Mouse (Mus musculus) hindbrain, embryonic 15.5 days (tissue): ENCODE results near the gene 1600014C10Rik. TPM values are rescaled to one million over a fixed set of nuclear protein-coding genes. Genes with fewer than 3 reads are reported as not detected.

Experiments
- ATAC-seq: fragments of 200-750 bp; cut with Nextera tagmentation; 2 replicates; pipeline ENCODE4 v1.8.0; 2017; ENCODE audit warnings: low read depth, moderate number of reproducible peaks, moderate TSS enrichment; ENCODE audit not compliant: low FRiP score
- H3K27ac ChIP-seq: fragments of 300-500 bp; sonication (generic); replicated peaks from 2 replicates; pipeline ENCODE4 v1.5.1; 2015; ENCODE audit warnings: mild to moderate bottlenecking, inconsistent platforms
- H3K27me3 ChIP-seq: fragments of 300-500 bp; sonication (generic); 2 replicates; pipeline ENCODE4 v1.6.1; 2015; ENCODE audit warnings: control low read depth, inconsistent platforms
- H3K36me3 ChIP-seq: fragments of 300-500 bp; sonication (generic); 2 replicates; pipeline ENCODE4 v1.6.1; 2015; ENCODE audit warnings: control low read depth, inconsistent platforms
- H3K4me1 ChIP-seq: fragments of 300-500 bp; sonication (generic); replicated peaks from 2 replicates; pipeline ENCODE4 v1.6.1; 2015; ENCODE audit warnings: control low read depth, inconsistent platforms
- H3K4me2 ChIP-seq: fragments of 300-500 bp; sonication (generic); 2 replicates; pipeline ENCODE4 v1.6.1; 2015; ENCODE audit warnings: moderate library complexity, mild to moderate bottlenecking, inconsistent platforms
- H3K4me3 ChIP-seq: fragments of 300-500 bp; sonication (generic); 2 replicates; pipeline ENCODE4 v1.5.1; 2015; ENCODE audit warnings: mild to moderate bottlenecking, inconsistent platforms
- H3K9ac ChIP-seq: fragments of 300-500 bp; sonication (generic); 2 replicates; pipeline ENCODE4 v1.6.1; 2015; ENCODE audit warnings: inconsistent platforms
- H3K9me3 ChIP-seq: fragments of 300-500 bp; sonication (generic); 2 replicates; pipeline ENCODE4 v1.6.1; 2016; ENCODE audit warnings: control low read depth, inconsistent platforms
- WGBS: fragments of 180-500 bp; shearing (Covaris S2); methylation state at CpG from one replicate; pipeline ENCODE4 v1.1.7; 2015; 5-methylcytosine and 5-hydroxymethylcytosine counted together
- polyA plus RNA-seq: library from polyadenylated mRNA; unstranded; fragments of >200 nt; fragmentation: Nextera tagmentation; extraction: Ambion mirVana; gene quantifications from 2 replicates; pipeline ENCODE4 v1.2.1, GENCODE M21; 2015

1600014C10Rik gene
- polyA plus RNA-seq, 1 experiment from 2014 or later: 31.1 TPM

DNA sequence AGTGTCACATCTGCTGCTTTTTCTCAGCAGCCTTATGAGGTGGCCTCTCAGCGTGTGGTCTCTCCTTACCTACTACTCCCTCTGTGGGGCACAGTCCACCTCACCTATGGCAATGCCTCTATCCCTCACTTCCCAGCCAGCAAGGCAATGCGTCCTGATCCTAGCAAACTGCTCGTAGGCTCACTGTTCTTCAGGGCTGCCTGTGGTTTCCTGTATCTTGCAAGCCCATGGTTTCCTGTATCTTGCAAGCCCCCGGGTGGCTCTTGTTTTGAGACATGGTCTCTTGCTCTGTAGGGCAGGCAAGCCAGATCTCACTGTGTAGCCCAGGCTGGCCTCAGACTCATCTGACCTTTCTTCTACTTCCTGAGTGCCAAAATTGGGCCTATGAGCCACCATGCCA is 3.8 kb downstream of the 1600014C10Rik start:
- no peak for ATAC-seq

GRCm38 (mm10) chr7:38187796-38188195 is 4.8 kb downstream of the 1600014C10Rik start:
- no peaks in the 10 kb centered on the region for H3K9me3 ChIP-seq
- ATAC-seq: no peak

More for the DNA sequence above, 3.8 kb downstream of the 1600014C10Rik start:
- Histone ChIP-seq H3K4me2 (no peak overlapping the region), H3K36me3 (no peaks in the 10 kb centered on the region), H3K27ac (no peak overlapping the region), H3K9me3 (no peaks in the 10 kb centered on the region), H3K9ac (no peak overlapping the region), H3K4me3 (no peak overlapping the region), H3K27me3 (no peaks in the 10 kb centered on the region), H3K4me1 (peaks cover 17% of the 10 kb centered on the region)
- 79% methylated on average over 4 of the region's 4 CpGs for WGBS

DNA sequence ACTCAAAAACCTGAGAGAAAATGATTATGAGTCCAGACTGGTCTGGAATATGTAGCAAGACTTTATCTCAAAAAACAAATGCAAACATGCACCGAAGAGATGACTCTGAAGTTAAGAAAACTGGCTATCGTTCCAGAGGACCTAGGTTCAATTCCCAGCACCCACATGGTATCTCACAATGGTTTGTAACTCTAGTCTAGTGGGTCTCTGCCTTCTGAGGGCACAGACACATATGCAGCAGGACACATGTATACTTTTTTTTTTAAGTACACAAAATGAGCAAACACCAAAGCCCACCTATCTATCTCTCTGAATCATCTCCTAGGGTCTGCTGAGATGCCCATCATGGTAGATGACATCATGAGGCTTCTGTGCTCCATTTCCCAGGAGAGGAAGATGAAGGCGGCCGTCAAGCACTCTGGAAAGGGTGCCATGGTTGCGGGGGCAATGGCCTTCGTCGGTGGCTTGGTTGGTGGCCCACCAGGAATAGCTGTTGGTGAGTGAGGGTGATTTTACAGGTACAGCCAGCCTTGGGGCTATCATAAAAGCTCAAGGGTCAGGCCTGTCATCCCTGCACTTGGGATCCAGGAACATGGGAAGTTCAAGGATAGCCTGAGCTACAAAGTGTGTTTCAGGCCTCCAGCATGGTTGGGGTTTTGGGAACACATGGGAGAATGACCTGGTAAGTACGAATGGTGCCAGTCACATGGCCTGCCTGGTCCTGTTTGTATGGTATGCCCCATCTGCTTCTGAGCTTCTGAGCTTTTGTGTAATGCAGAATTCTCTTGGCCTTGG is 5.5 kb downstream of the 1600014C10Rik start:
- H3K4me2 ChIP-seq: no peak overlapping the region

More at GRCm38 (mm10) chr7:38187796-38188195, 4.8 kb downstream of the 1600014C10Rik start:
- H3K36me3 ChIP-seq: no peaks in the 10 kb centered on the region
- H3K27ac ChIP-seq: no peak overlapping the region
- H3K4me2 ChIP-seq: no peak overlapping the region
- WGBS: 82% methylated on average over 4 of the region's 4 CpGs
- no peaks in the 10 kb centered on the region for H3K27me3 ChIP-seq
- no peak overlapping the region for H3K9ac ChIP-seq
- no peak overlapping the region for H3K4me3 ChIP-seq
- H3K4me1 ChIP-seq: peaks cover 15% of the 10 kb centered on the region

DNA sequence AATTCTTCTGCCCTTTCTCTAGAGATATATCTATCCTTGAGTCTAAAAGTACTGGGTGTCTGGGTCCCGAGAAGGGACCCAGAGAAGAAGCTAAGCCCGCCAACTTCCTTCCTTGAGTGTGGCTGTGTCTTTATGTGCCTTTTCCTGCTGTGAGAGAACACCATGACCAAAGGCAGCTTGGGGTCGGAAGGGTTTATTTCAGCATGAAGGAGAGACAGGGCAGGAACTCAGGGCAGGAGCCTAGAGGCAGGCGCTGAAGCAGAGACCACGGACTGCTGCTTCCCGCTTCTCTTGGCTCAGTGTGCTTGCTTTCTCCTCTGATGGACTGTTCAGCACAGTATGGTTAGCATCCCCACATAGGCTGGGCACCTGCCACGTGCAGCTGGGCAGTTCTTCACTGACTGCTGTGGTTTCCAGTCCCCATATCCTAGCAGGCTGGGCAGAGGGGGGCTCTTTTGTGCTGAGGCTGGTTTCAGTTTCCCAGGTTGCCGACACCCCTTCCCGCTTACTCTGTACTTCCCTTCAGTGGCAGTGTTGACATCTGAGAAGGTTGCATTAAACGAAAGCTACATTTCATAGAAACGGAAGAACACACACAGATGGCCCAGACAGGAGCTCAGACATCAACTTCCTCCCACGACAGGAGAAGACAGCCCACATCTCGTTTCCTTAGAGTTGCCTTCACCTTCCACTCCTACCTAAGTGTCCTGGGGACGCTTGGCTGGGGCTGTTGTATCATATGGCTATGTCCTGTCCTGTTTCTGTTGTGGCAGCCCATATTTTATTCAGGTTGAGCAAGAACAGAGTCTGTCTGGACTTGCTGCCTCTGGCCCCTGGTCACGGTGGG is 6.3 kb downstream of the 1600014C10Rik start:
- no peaks in the 10 kb centered on the region for H3K27me3 ChIP-seq
- no peaks in the 10 kb centered on the region for H3K36me3 ChIP-seq
- no peak overlapping the region for H3K9ac ChIP-seq
- WGBS: 86% methylated on average over 15 of the region's 15 CpGs
- H3K4me1 ChIP-seq: peaks cover 6% of the 10 kb centered on the region
- no peaks in the 10 kb centered on the region for H3K9me3 ChIP-seq
- no peak for ATAC-seq
- H3K4me3 ChIP-seq: no peak overlapping the region
- H3K27ac ChIP-seq: no peak overlapping the region
- H3K4me2 ChIP-seq: no peak overlapping the region

More for the DNA sequence above, 5.5 kb downstream of the 1600014C10Rik start:
- H3K9ac ChIP-seq: no peak overlapping the region
- H3K4me1 ChIP-seq: peaks cover 9% of the 10 kb centered on the region
- no peak overlapping the region for H3K4me3 ChIP-seq
- 89% methylated on average over 8 of the region's 8 CpGs for WGBS
- ATAC-seq: no peak
- no peak overlapping the region for H3K27ac ChIP-seq
- H3K36me3 ChIP-seq: no peaks in the 10 kb centered on the region
- H3K9me3 ChIP-seq: no peaks in the 10 kb centered on the region
- H3K27me3 ChIP-seq: no peaks in the 10 kb centered on the region

GRCm38 (mm10) chr7:38190056-38190835 is 7.2 kb downstream of the 1600014C10Rik start:
- WGBS: 90% methylated on average over 8 of the region's 8 CpGs
- ATAC-seq: no peak
- H3K9ac ChIP-seq: no peak overlapping the region
- H3K4me3 ChIP-seq: no peak overlapping the region
- peaks cover 4% of the 10 kb centered on the region; the same call in 1 of the 2 replicates for H3K36me3 ChIP-seq
- H3K27me3 ChIP-seq: no peaks in the 10 kb centered on the region
- H3K9me3 ChIP-seq: no peaks in the 10 kb centered on the region
- no peak overlapping the region for H3K4me2 ChIP-seq
- H3K4me1 ChIP-seq: no peaks in the 10 kb centered on the region
- H3K27ac ChIP-seq: no peak overlapping the region

DNA sequence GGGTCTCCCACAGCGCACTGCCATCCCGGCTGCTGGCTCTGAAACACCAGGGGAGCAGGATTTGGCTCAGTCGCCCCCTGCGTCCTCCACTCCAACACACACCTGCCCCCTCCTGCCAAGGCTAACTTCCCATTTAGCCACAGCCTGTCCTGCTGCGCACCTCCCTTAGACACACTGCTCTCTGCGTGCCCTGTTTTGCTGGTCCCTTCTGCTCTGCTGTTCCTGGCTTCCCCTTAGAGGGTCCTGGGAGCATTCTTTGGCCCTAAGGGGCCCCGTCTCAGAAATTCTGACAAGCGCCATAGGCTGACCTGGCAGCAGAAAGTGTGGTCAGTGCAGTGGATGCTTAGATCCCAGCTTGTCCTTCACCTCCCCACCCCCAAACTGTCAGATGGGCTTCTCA is 8.1 kb downstream of the 1600014C10Rik start:
- Histone ChIP-seq H3K4me1 (no peaks in the 10 kb centered on the region), H3K9ac (no peak overlapping the region), H3K27me3 (no peaks in the 10 kb centered on the region), H3K4me3 (no peak overlapping the region), H3K9me3 (no peaks in the 10 kb centered on the region), H3K36me3 (peaks cover 4% of the 10 kb centered on the region; the same call in 1 of the 2 replicates), H3K27ac (no peak overlapping the region), H3K4me2 (no peak overlapping the region)
- 63% methylated on average over 8 of the region's 8 CpGs for WGBS
- no peak for ATAC-seq

DNA sequence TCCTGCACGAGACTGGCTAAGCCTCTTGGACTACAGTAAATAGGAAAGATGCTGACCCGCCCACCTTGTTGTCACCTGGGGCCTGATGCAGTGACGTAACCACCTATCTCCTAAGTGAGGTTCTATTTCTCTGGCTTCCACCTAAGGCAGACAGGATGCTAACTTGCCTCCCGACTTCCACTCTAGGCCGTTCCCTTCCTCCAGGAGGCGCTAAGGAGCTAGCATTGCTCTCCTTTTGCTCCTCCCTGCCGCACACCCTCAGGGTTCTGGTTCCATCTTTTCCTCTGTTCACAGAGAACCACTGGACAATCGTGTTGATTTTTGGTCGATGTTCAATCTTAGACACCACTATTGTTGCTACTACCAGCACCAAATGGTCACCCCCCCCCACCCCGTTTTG is 8.6 kb downstream of the 1600014C10Rik start:
- no peak overlapping the region for H3K27ac ChIP-seq
- no peaks in the 10 kb centered on the region for H3K9me3 ChIP-seq
- no peak overlapping the region for H3K9ac ChIP-seq
- no peak overlapping the region for H3K4me3 ChIP-seq
- WGBS: 42% methylated on average over 10 of the region's 10 CpGs
- H3K4me2 ChIP-seq: no peak overlapping the region
- H3K27me3 ChIP-seq: no peaks in the 10 kb centered on the region
- H3K4me1 ChIP-seq: no peaks in the 10 kb centered on the region
- H3K36me3 ChIP-seq: peaks cover 4% of the 10 kb centered on the region; the same call in 1 of the 2 replicates
- ATAC-seq: no peak

DNA sequence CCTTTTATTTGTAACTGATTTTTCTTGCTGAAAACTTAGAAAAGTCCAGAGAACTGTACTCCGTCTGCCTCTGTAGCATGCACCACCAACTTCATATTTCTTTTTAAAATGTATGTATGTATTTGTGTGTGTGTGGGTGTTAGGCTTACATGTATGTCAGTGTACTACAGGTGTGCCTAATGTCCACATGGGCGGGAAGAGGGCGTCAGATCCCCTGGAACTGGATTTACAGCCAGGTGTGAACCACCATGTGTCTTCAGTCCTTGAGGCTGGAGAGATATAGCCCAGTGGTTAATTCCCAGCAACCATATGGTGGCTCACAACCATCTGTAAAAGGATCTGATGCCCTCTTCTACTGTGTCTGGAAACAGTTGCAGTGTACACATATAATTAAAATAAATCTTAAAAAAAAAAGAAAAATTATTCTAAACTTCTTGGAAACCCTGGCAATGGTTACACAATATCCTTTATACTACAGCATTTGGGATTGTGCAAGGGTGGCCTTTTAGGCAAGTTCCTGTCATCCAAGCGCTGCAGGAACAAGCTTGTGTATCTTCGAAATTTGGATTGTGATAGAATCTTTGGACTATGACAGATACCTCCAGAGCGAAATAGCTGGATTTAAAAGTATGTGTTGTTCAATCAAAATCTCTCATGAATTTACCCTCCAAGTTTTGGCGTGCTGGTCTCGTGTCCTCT is 17.0 kb downstream of the 1600014C10Rik start:
- peaks cover 5% of the 10 kb centered on the region; the same call in 1 of the 2 replicates for H3K4me1 ChIP-seq
- WGBS: 67% methylated on average over 8 of the region's 8 CpGs
- H3K9ac ChIP-seq: no peak overlapping the region
- H3K27me3 ChIP-seq: no peaks in the 10 kb centered on the region
- ATAC-seq: peak; percentile 31
- peak overlapping the region; percentile 61 for H3K4me2 ChIP-seq
- peaks cover under 1% of the 10 kb centered on the region; the same call in 1 of the 2 replicates for H3K36me3 ChIP-seq
- H3K27ac ChIP-seq: peak overlapping the region; percentile 64
- peak overlapping the region; percentile 38 for H3K4me3 ChIP-seq
- no peaks in the 10 kb centered on the region for H3K9me3 ChIP-seq

DNA sequence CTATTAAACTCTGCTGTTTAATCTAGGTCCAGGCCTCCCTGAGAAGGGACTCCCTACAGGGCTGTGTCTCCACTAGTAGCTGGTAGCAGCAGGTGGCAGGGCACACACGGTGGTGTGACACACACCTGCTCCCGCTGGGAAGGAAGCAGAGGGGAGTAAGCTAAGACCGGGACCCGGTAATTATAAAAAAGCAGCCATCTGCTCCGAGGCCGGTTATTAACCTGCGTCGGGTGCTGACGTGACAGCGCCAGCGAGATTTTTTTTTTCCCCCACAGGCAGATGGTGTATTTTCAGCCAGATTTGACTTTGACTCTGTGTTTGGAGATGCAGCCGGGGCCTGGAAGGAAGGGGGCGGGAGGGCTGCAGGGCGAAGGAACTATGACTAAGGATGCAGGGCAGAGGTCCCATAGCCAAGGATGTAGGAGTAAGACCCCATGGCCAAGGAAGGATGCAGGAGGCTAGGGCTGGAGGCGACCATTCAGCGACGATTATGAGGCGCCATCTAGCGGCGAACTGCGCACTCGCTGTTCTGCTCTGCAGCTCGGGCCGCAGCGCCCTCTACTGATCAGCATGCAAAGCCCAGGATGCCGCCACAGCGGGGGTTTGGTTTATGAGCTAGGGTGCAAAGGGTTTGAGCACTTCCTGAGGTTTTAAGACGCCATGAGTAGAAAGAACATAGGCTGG is 17.7 kb downstream of the 1600014C10Rik start:
- ATAC-seq: peak; percentile 86
- Histone ChIP-seq H3K36me3 (no peaks in the 10 kb centered on the region; the same call in 1 of the 2 replicates), H3K4me3 (peak overlapping the region; percentile 38), H3K27me3 (no peaks in the 10 kb centered on the region), H3K9ac (peak overlapping the region; percentile 25), H3K27ac (peak overlapping the region; percentile 64), H3K4me1 (peaks cover 5% of the 10 kb centered on the region; the same call in 1 of the 2 replicates), H3K4me2 (peak overlapping the region; percentile 61), H3K9me3 (no peaks in the 10 kb centered on the region)
- WGBS: under 1% methylated on average over 28 of the region's 28 CpGs

GRCm38 (mm10) chr7:38201290-38201658 is 18.3 kb downstream of the 1600014C10Rik start:
- ATAC-seq: peak; percentile 27; the same call in 1 of the 2 replicates
- no peaks in the 10 kb centered on the region; the same call in 1 of the 2 replicates for H3K36me3 ChIP-seq
- H3K4me2 ChIP-seq: peak overlapping the region; percentile 61
- 34% methylated on average over 3 of the region's 3 CpGs for WGBS
- H3K27ac ChIP-seq: 0 out of 2 replicates have a peak overlapping the region, but pooled peaks have one; percentile 64
- peaks cover 5% of the 10 kb centered on the region; the same call in 1 of the 2 replicates for H3K4me1 ChIP-seq
- no peak overlapping the region for H3K9ac ChIP-seq
- no peaks in the 10 kb centered on the region for H3K27me3 ChIP-seq
- H3K9me3 ChIP-seq: no peaks in the 10 kb centered on the region
- H3K4me3 ChIP-seq: peak overlapping the region; percentile 38; the same call in 1 of the 2 replicates
